15 mouse cellular contexts compared by ENCODE assay signal in genomic region chr8:10897573-10897972, GRCm38 (mm10).
DNase-seq lines count a peak whose midpoint lies in the region; ATAC-seq and TF ChIP-seq lines count a peak whose summit lies in the region.
"Had no signal": no experiment of that assay in that cellular context is flagged by ENCODE, and none has a peak within 500 bp of the region (broad histone marks: within the 10 kb centered on the region; RNA-seq: fewer than 3 reads in every experiment).

No protein-coding gene starts in this region.

- H3K27ac ChIP-seq in heart, embryonic 12.5 days (ENCODE audit: poor library complexity, severe bottlenecking): peak overlapping the region; percentile 70
- no peak overlapping the region for H3K27ac ChIP-seq in hindbrain, embryonic 12.5 days
- H3K27ac ChIP-seq in midbrain, embryonic 14.5 days (replicated peaks; ENCODE audit: low read depth, low read length): no peak overlapping the region
- H3K27ac ChIP-seq: embryonic facial prominence, embryonic 13.5 days; liver, embryonic 12.5 days had no signal

- no peak for DNase-seq in heart, postnatal 25 days (ENCODE audit: low spot score)
- DNase-seq in brain, embryonic 14.5 days (ENCODE audit: low read depth): peak; percentile 82
- peak; percentile 76 for DNase-seq in midbrain, embryonic 14.5 days
- DNase-seq in cerebellum, adult 8-10 months: no peak
- DNase-seq in left cerebral cortex, postnatal 25 days (ENCODE audit: low spot score in 2 of 2): no peak
- DNase-seq: adrenal gland, postnatal 25 days; B cell, adult 2 months; gastrocnemius, postnatal 25 days; kidney, postnatal 14 days had no signal

- no peaks in the 10 kb centered on the region for H3K36me3 ChIP-seq in heart, embryonic 12.5 days
- no peaks in the 10 kb centered on the region for H3K36me3 ChIP-seq in hindbrain, embryonic 12.5 days
- H3K36me3 ChIP-seq in midbrain, embryonic 14.5 days (ENCODE audit: control insufficient read depth, insufficient read depth, low read length): no peaks in the 10 kb centered on the region
- H3K36me3 ChIP-seq: embryonic facial prominence, embryonic 13.5 days; liver, embryonic 12.5 days had no signal

- H3K4me1 ChIP-seq in heart, embryonic 12.5 days (replicated peaks): peaks cover 55% of the 10 kb centered on the region
- peaks cover 31% of the 10 kb centered on the region for H3K4me1 ChIP-seq in hindbrain, embryonic 12.5 days
- peaks cover 24% of the 10 kb centered on the region for H3K4me1 ChIP-seq in midbrain, embryonic 14.5 days (ENCODE audit: control insufficient read depth, insufficient read depth, low read length)

- no peak overlapping the region for H3K4me2 ChIP-seq in heart, embryonic 12.5 days
- no peak overlapping the region for H3K4me2 ChIP-seq in hindbrain, embryonic 12.5 days (replicated peaks)
- H3K4me2 ChIP-seq in midbrain, embryonic 14.5 days (ENCODE audit: low read length): no peak overlapping the region
- H3K4me2 ChIP-seq: embryonic facial prominence, embryonic 13.5 days; liver, embryonic 12.5 days had no signal

- intact Hi-C loops in heart, postnatal 25 days (cut with DNase I): no loop called here
- intact Hi-C loops in left cerebral cortex, postnatal 25 days (cut with DNase I): no loop called here

- 0 out of 2 replicates have a peak, but pooled peaks cover 14% of the 10 kb centered on the region for H3K27me3 ChIP-seq in heart, embryonic 12.5 days (replicated peaks)
- peaks cover 3% of the 10 kb centered on the region; the same call in 1 of the 2 replicates for H3K27me3 ChIP-seq in hindbrain, embryonic 12.5 days
- no peaks in the 10 kb centered on the region for H3K27me3 ChIP-seq in midbrain, embryonic 14.5 days (ENCODE audit: control insufficient read depth, insufficient read depth, low read length)
- H3K27me3 ChIP-seq: embryonic facial prominence, embryonic 13.5 days had no signal

- H3K4me3 ChIP-seq in heart, embryonic 12.5 days: no peak overlapping the region
- H3K4me3 ChIP-seq in hindbrain, embryonic 12.5 days: no peak overlapping the region
- no peak overlapping the region for H3K4me3 ChIP-seq in midbrain, embryonic 14.5 days (replicated peaks; ENCODE audit: low read depth, low read length)
- H3K4me3 ChIP-seq: embryonic facial prominence, embryonic 13.5 days; liver, embryonic 12.5 days had no signal

- no peaks in the 10 kb centered on the region for H3K9me3 ChIP-seq in heart, embryonic 12.5 days (replicated peaks)
- H3K9me3 ChIP-seq in hindbrain, embryonic 12.5 days (replicated peaks): no peaks in the 10 kb centered on the region
- no peaks in the 10 kb centered on the region for H3K9me3 ChIP-seq in midbrain, embryonic 14.5 days (ENCODE audit: control insufficient read depth, low read length)
- H3K9me3 ChIP-seq: embryonic facial prominence, embryonic 13.5 days; liver, embryonic 12.5 days; megakaryocyte, embryonic 14.5 days had no signal

- TF ChIP-seq POLR2A in brain, embryonic 14.5 days (IDR thresholded peaks at IDR 0.05; ENCODE audit: borderline replicate concordance, extremely low read depth, insufficient read depth, insufficient read length, poor library complexity, severe bottlenecking): no peak

- no peak overlapping the region for H3K9ac ChIP-seq in heart, embryonic 12.5 days
- H3K9ac ChIP-seq in hindbrain, embryonic 12.5 days: no peak overlapping the region
- no peak overlapping the region for H3K9ac ChIP-seq in midbrain, embryonic 14.5 days (replicated peaks; ENCODE audit: low read length)
- H3K9ac ChIP-seq: embryonic facial prominence, embryonic 13.5 days; liver, embryonic 12.5 days had no signal

- WGBS in heart, embryonic 12.5 days: 36% methylated on average over 7 of the region's 7 CpGs
- WGBS in hindbrain, embryonic 12.5 days: 36% methylated on average over 7 of the region's 7 CpGs
- WGBS in midbrain, embryonic 14.5 days: 21% methylated on average over 7 of the region's 7 CpGs

- no peak for TF ChIP-seq CTCF in brain, embryonic 14.5 days (IDR thresholded peaks at IDR 0.05; ENCODE audit: borderline replicate concordance, extremely low read depth, insufficient read depth, insufficient read length)

- ATAC-seq in heart, embryonic 12.5 days (ENCODE audit: insufficient number of reproducible peaks, low FRiP score): no peak
- ATAC-seq in hindbrain, embryonic 12.5 days (ENCODE audit: low FRiP score): peak; percentile 57
- ATAC-seq in midbrain, embryonic 14.5 days (ENCODE audit: low FRiP score, low TSS enrichment): 0 out of 2 replicates have a peak, but pooled peaks have one; percentile 20
- no peak for ATAC-seq in megakaryocyte-erythroid progenitor cell, adult 5-6 weeks (replicated peaks; ENCODE audit: low FRiP score, low TSS enrichment, poor library complexity, severe bottlenecking)
- ATAC-seq: liver, embryonic 12.5 days had no signal

Comparison
In these comparisons a context has a peak if more than half of its experiments do, and no peak if none do; other contexts are left out.
1. ATAC-seq: peak in hindbrain, embryonic 12.5 days (single experiment) and midbrain, embryonic 14.5 days (single experiment); none in heart, embryonic 12.5 days (single experiment) and megakaryocyte-erythroid progenitor cell, adult 5-6 weeks (single experiment).
2. DNase-seq: peak in brain, embryonic 14.5 days (single experiment) and midbrain, embryonic 14.5 days (single experiment); none in heart, postnatal 25 days (single experiment), cerebellum, adult 8-10 months (single experiment) and left cerebral cortex, postnatal 25 days (0 of 2).